Mouse (Mus musculus): Measurements from ENCODE around the gene Faah. TPM values are rescaled to one million over a fixed set of nuclear protein-coding genes. Genes with fewer than 3 reads are reported as not detected.

Faah gene
- polyA plus RNA-seq, 1 experiment from 2014 or later: 15.3 TPM

Other genes with a start within 250 kb of the Faah start
- 0.20 and 0.37 TPM in 2 replicates for gene Tex38, start 236.9 kb downstream of the Faah start, polyA plus RNA-seq (2015; fragmentation: Nextera tagmentation; extraction: Ambion mirVana)
- 58.0 and 59.7 TPM in 2 replicates for gene Atpaf1, start 233.1 kb downstream of the Faah start, polyA plus RNA-seq (2015; fragmentation: Nextera tagmentation; extraction: Ambion mirVana)
- 11.8 and 15.2 TPM in 2 replicates for gene Mob3c, start 189.8 kb downstream of the Faah start, polyA plus RNA-seq (2015; fragmentation: Nextera tagmentation; extraction: Ambion mirVana)
- gene Mknk1, start 178.7 kb downstream of the Faah start, polyA plus RNA-seq (2015; fragmentation: Nextera tagmentation; extraction: Ambion mirVana): 29.9 and 31.0 TPM in 2 replicates
- gene Kncn, start 133.5 kb downstream of the Faah start, polyA plus RNA-seq (2015; fragmentation: Nextera tagmentation; extraction: Ambion mirVana): 0.07 TPM in 1 of 2 replicates, not detected in the other
- 0.10 TPM in 1 of 2 replicates, not detected in the other for gene 6430628N08Rik, start 127.3 kb downstream of the Faah start, polyA plus RNA-seq (2015; fragmentation: Nextera tagmentation; extraction: Ambion mirVana)
- not detected in 2 replicates for gene Dmbx1, start 78.0 kb downstream of the Faah start, polyA plus RNA-seq (2015; fragmentation: Nextera tagmentation; extraction: Ambion mirVana)
- 21.2 and 22.8 TPM in 2 replicates for gene Nsun4, start 36.0 kb upstream of the Faah start, polyA plus RNA-seq (2015; fragmentation: Nextera tagmentation; extraction: Ambion mirVana)
- 505 and 583 TPM in 2 replicates for gene Uqcrh, start 57.1 kb upstream of the Faah start, polyA plus RNA-seq (2015; fragmentation: Nextera tagmentation; extraction: Ambion mirVana)
- gene Lrrc41, start 57.3 kb upstream of the Faah start, polyA plus RNA-seq (2015; fragmentation: Nextera tagmentation; extraction: Ambion mirVana): 87.9 and 88.0 TPM in 2 replicates
- 34.7 and 35.6 TPM in 2 replicates for gene Rad54l, start 105.8 kb upstream of the Faah start, polyA plus RNA-seq (2015; fragmentation: Nextera tagmentation; extraction: Ambion mirVana)
- 59.2 and 65.5 TPM in 2 replicates for gene Pomgnt1, start 105.9 kb upstream of the Faah start, polyA plus RNA-seq (2015; fragmentation: Nextera tagmentation; extraction: Ambion mirVana)
- gene Lurap1, start 133.4 kb upstream of the Faah start, polyA plus RNA-seq (2015; fragmentation: Nextera tagmentation; extraction: Ambion mirVana): 3.8 and 3.9 TPM in 2 replicates
- 2.8 and 4.8 TPM in 2 replicates for gene Tspan1, start 149.7 kb upstream of the Faah start, polyA plus RNA-seq (2015; fragmentation: Nextera tagmentation; extraction: Ambion mirVana)
- not detected in 2 replicates for gene 1700042G07Rik, start 155.4 kb upstream of the Faah start, polyA plus RNA-seq (2015; fragmentation: Nextera tagmentation; extraction: Ambion mirVana)
- gene Gm49337, start 155.5 kb upstream of the Faah start, polyA plus RNA-seq (2015; fragmentation: Nextera tagmentation; extraction: Ambion mirVana): not detected in 2 replicates
- gene Pik3r3, start 203.7 kb upstream of the Faah start, polyA plus RNA-seq (2015; fragmentation: Nextera tagmentation; extraction: Ambion mirVana): 21.9 and 22.2 TPM in 2 replicates

Data from kidney, embryonic 16.5 days (tissue).